Mouse (Mus musculus) gastrocnemius, adult 8-10 months (tissue): ENCODE data around the gene Fxyd2. TPM values are rescaled to one million over a fixed set of nuclear protein-coding genes. Genes with fewer than 3 reads are reported as not detected.

Source experiments
- DNase-seq, 2 experiments: peaks; one replicate each; pipeline ENCODE4 v3.0.0; 2022; ENCODE audit warnings: low spot score in 2 of 2
- total RNA-seq, 4 experiments: library from RNA; stranded (reverse); gene quantifications; 2 replicates each; pipeline ENCODE4 v1.2.4; 2022

The Fxyd2 gene
- total RNA-seq, 4 experiments from 2014 or later = 0.88 to 3.6 (median 1.7) TPM; not detected in 1

GRCm38 (mm10) chr9:45389596-45389995 is 9.9 kb upstream of the Fxyd2 start:
- no peak for DNase-seq

GRCm38 (mm10) chr9:45391299-45391698 is 8.2 kb upstream of the Fxyd2 start:
- DNase-seq = no peak

GRCm38 (mm10) chr9:45395218-45395617 is 4.3 kb upstream of the Fxyd2 start:
- no peak for DNase-seq

GRCm38 (mm10) chr9:45395796-45396195 is 3.7 kb upstream of the Fxyd2 start:
- no peak for DNase-seq

- peak in 1 of 2 experiments; percentile 23 for DNase-seq
These were observed 1.1 kb upstream of the Fxyd2 start for GRCm38 (mm10) chr9:45398336-45398735.

GRCm38 (mm10) chr9:45401851-45402250 is 2.4 kb downstream of the Fxyd2 start:
- no peak for DNase-seq

- no peak for DNase-seq
These were observed 3.5 kb downstream of the Fxyd2 start for GRCm38 (mm10) chr9:45402957-45403356.

- no peak for DNase-seq
These were observed 6.2 kb downstream of the Fxyd2 start for GRCm38 (mm10) chr9:45405694-45406093.

GRCm38 (mm10) chr9:45406808-45407207 is 7.3 kb downstream of the Fxyd2 start:
- no peak for DNase-seq

- peak; percentile 63 to 72 for DNase-seq
These were observed 8.5 kb downstream of the Fxyd2 start for GRCm38 (mm10) chr9:45407706-45408675.

GRCm38 (mm10) chr9:45410193-45410592 is 10.7 kb downstream of the Fxyd2 start:
- no peak for DNase-seq

GRCm38 (mm10) chr9:45410614-45411013 is 11.1 kb downstream of the Fxyd2 start:
- no peak for DNase-seq

- no peak for DNase-seq
These were observed 11.6 kb downstream of the Fxyd2 start for GRCm38 (mm10) chr9:45411111-45411510.

GRCm38 (mm10) chr9:45411803-45412202 is 12.3 kb downstream of the Fxyd2 start:
- DNase-seq = no peak

- DNase-seq = peak; percentile 68 to 69
These were observed 12.8 kb downstream of the Fxyd2 start for GRCm38 (mm10) chr9:45412287-45412686.

GRCm38 (mm10) chr9:45412700-45413477 is 13.4 kb downstream of the Fxyd2 start:
- DNase-seq = no peak

- no peak for DNase-seq
These were observed 14.1 kb downstream of the Fxyd2 start for GRCm38 (mm10) chr9:45413478-45414140.

GRCm38 (mm10) chr9:45415912-45416311 is 16.4 kb downstream of the Fxyd2 start:
- no peak for DNase-seq

GRCm38 (mm10) chr9:45417245-45417644 is 17.8 kb downstream of the Fxyd2 start:
- no peak for DNase-seq

GRCm38 (mm10) chr9:45418252-45418651 is 18.8 kb downstream of the Fxyd2 start:
- no peak for DNase-seq

GRCm38 (mm10) chr9:45421209-45421608 is 21.7 kb downstream of the Fxyd2 start:
- no peak for DNase-seq
